Mouse (Mus musculus): ENCODE results near the gene Txndc12. TPM values are rescaled to one million over a fixed set of nuclear protein-coding genes. Genes with fewer than 3 reads are reported as not detected.

Txndc12 gene
- total RNA-seq (2014; fragmentation: Nextera tagmentation) (76.2 and 79.1 TPM in 2 replicates), total RNA-seq (2017) (54.4 and 56.6 TPM in 2 replicates), polyA plus RNA-seq (2012) (7.7 and 10.2 TPM in 2 replicates)

DNA sequence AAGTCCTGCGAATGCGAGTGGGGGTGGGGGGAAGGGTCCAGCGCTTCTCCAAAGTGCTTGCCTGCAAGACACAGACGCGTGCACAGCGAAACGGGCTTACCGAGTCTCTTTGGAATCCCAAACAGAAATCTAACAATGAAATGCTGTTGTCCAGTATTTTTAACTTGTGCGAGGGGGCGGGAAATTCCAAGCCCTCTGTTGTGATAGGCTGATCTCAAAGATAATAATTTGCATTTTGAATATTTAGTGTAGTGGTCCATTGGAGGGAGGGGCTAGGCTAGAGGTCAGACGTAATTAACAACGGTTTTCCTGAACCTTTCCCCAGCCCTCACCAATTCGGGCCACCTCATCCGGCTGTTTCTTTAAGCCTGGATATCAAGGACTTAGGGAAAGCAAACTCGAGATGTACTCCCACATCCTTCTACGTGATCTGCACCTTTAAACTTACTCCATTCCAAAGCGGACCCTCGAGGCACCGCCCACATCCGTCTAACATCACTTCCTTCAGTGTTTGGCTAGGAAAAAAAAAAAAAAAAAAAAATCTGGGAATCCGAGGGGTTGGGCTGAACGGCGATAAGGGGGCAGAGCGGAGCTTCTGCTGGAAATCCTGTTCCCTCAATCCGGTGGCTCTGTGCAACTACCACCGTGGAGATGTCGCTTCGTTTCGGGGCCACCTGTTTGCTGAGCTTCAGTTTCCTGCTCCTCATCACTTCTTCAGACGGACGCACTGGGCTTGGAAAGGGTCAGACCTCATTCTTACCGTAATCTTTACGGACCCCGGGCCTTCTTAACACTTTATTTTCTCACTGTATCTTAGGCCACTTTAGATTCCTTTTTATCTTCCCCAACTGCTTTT, at the start of gene Txndc12:
Gene Txndc12, plus strand, starts transcription at position 487 of the 856 bp plus-strand sequence.
- no peaks in the 10 kb centered on the region for H3K9me3 ChIP-seq (replicated peaks)
- peak within 1 kb of the TSS; percentile 82 for H3K4me3 ChIP-seq (ENCODE audit: low read depth, low read length)

GRCm38 (mm10) chr4:108789258-108789936, 45.0 kb upstream of the Txndc12 start:
- Histone ChIP-seq H3K4me3 (ENCODE audit: low read depth, low read length) (no peak overlapping the region), H3K9me3 (replicated peaks) (no peaks in the 10 kb centered on the region), H3K4me1 (ENCODE audit: insufficient read depth, low read depth, low read length) (no peaks in the 10 kb centered on the region), H3K27me3 (ENCODE audit: insufficient read depth, low read length) (peaks cover 16% of the 10 kb centered on the region), H3K36me3 (replicated peaks) (no peaks in the 10 kb centered on the region)
- ATAC-seq (ENCODE audit: extremely low read depth, insufficient number of reproducible peaks, low FRiP score, poor library complexity, severe bottlenecking), result no peak
- DNase-seq (ENCODE audit: low spot score), result no peak
- no peak for TF ChIP-seq GATA2 (IDR thresholded peaks at IDR 0.05; ENCODE audit: borderline replicate concordance, low read depth, low read length)
- no peak for TF ChIP-seq POLR2AphosphoS5 (IDR thresholded peaks at IDR 0.05; ENCODE audit: insufficient replicate concordance, low read depth, low read length)
- no peak for TF ChIP-seq TAL1 (conservative IDR thresholded peaks at IDR 0.05; ENCODE audit: low read depth, low read length)
- TF ChIP-seq GATA1 (IDR thresholded peaks at IDR 0.05; ENCODE audit: borderline replicate concordance, low read length), result no peak
- no peak for TF ChIP-seq CTCF (IDR thresholded peaks at IDR 0.05; ENCODE audit: low read depth, low read length)

More for the DNA sequence above, at the start of gene Txndc12:
- no peaks in the 10 kb centered on the region for H3K27me3 ChIP-seq (ENCODE audit: insufficient read depth, low read length)
- peaks cover 28% of the 10 kb centered on the region for H3K36me3 ChIP-seq (replicated peaks)
- ATAC-seq (ENCODE audit: extremely low read depth, insufficient number of reproducible peaks, low FRiP score, poor library complexity, severe bottlenecking) (peak; percentile 63), DNase-seq (ENCODE audit: low spot score) (peak; percentile 54)
- H3K4me1 ChIP-seq (ENCODE audit: insufficient read depth, low read depth, low read length), result peaks cover 29% of the 10 kb centered on the region
- TF ChIP-seq GATA1 (IDR thresholded peaks at IDR 0.05; ENCODE audit: borderline replicate concordance, low read length), result no peak
- TF ChIP-seq GATA2 (IDR thresholded peaks at IDR 0.05; ENCODE audit: borderline replicate concordance, low read depth, low read length), result no peak
- peak; percentile 48; the same call in 1 of the 2 replicates for TF ChIP-seq POLR2AphosphoS5 (IDR thresholded peaks at IDR 0.05; ENCODE audit: insufficient replicate concordance, low read depth, low read length)

GRCm38 (mm10) chr4:108790507-108790906, 43.9 kb upstream of the Txndc12 start:
- ATAC-seq (ENCODE audit: extremely low read depth, insufficient number of reproducible peaks, low FRiP score, poor library complexity, severe bottlenecking) (no peak), DNase-seq (ENCODE audit: low spot score) (no peak)
- Histone ChIP-seq H3K36me3 (replicated peaks) (no peaks in the 10 kb centered on the region), H3K4me1 (ENCODE audit: insufficient read depth, low read depth, low read length) (no peaks in the 10 kb centered on the region), H3K27me3 (ENCODE audit: insufficient read depth, low read length) (peaks cover 16% of the 10 kb centered on the region), H3K9me3 (replicated peaks) (no peaks in the 10 kb centered on the region), H3K4me3 (ENCODE audit: low read depth, low read length) (no peak overlapping the region)
- TF ChIP-seq GATA2 (IDR thresholded peaks at IDR 0.05; ENCODE audit: borderline replicate concordance, low read depth, low read length) (no peak), CTCF (IDR thresholded peaks at IDR 0.05; ENCODE audit: low read depth, low read length) (no peak), TAL1 (conservative IDR thresholded peaks at IDR 0.05; ENCODE audit: low read depth, low read length) (no peak), GATA1 (IDR thresholded peaks at IDR 0.05; ENCODE audit: borderline replicate concordance, low read length) (no peak), POLR2AphosphoS5 (IDR thresholded peaks at IDR 0.05; ENCODE audit: insufficient replicate concordance, low read depth, low read length) (no peak)

DNA sequence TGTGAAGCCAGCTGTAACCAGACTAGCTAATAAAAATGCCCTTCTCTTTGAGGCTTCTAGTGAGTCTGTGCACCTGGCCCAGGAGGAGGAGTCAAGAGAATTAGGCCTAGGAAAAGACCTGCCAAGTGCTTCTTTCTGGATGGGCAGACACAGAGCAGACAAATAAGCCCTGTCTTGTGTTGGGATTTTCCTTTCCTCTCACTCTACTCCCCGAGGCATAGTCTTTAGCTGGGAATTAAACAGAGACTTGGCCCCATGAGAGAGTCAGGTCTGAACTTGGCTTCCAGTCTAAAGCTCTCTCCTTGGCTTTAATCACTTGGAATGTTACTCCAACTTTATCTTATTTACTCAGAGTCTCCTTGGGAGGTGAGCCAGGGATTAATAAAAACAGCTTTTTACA, 40.5 kb upstream of the Txndc12 start:
- Histone ChIP-seq H3K36me3 (replicated peaks) (no peaks in the 10 kb centered on the region), H3K9me3 (replicated peaks) (no peaks in the 10 kb centered on the region), H3K27me3 (ENCODE audit: insufficient read depth, low read length) (peaks cover 19% of the 10 kb centered on the region), H3K4me1 (ENCODE audit: insufficient read depth, low read depth, low read length) (no peaks in the 10 kb centered on the region), H3K4me3 (ENCODE audit: low read depth, low read length) (no peak overlapping the region)
- TF ChIP-seq GATA2 (IDR thresholded peaks at IDR 0.05; ENCODE audit: borderline replicate concordance, low read depth, low read length) (no peak), CTCF (IDR thresholded peaks at IDR 0.05; ENCODE audit: low read depth, low read length) (no peak), TAL1 (conservative IDR thresholded peaks at IDR 0.05; ENCODE audit: low read depth, low read length) (no peak), POLR2AphosphoS5 (IDR thresholded peaks at IDR 0.05; ENCODE audit: insufficient replicate concordance, low read depth, low read length) (no peak), GATA1 (IDR thresholded peaks at IDR 0.05; ENCODE audit: borderline replicate concordance, low read length) (no peak)
- ATAC-seq (ENCODE audit: extremely low read depth, insufficient number of reproducible peaks, low FRiP score, poor library complexity, severe bottlenecking), result no peak
- no peak for DNase-seq (ENCODE audit: low spot score)

DNA sequence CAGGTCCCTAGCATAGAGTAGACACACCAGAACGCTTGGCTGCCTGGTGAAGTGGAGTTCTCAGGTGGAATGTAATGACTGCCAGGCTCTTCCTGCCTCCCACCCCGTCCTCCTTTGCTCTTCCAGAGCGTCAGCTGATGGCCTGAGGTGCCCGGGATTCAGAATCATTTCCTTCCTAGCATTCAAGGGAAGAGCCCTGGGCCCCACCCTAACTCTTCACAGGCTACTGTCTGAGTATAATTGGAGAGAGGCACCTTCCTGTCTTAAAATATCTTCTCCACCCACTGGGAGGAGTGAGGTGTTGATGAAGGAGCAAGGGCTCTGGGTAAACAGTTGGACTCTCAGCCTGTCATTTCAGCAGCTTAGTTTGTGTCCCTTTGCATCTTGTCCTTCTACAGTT, 37.7 kb upstream of the Txndc12 start:
- TF ChIP-seq TAL1 (conservative IDR thresholded peaks at IDR 0.05; ENCODE audit: low read depth, low read length), result no peak
- TF ChIP-seq POLR2AphosphoS5 (IDR thresholded peaks at IDR 0.05; ENCODE audit: insufficient replicate concordance, low read depth, low read length), result no peak
- no peak for TF ChIP-seq GATA2 (IDR thresholded peaks at IDR 0.05; ENCODE audit: borderline replicate concordance, low read depth, low read length)
- TF ChIP-seq GATA1 (IDR thresholded peaks at IDR 0.05; ENCODE audit: borderline replicate concordance, low read length), result no peak
- no peak for TF ChIP-seq CTCF (IDR thresholded peaks at IDR 0.05; ENCODE audit: low read depth, low read length)

More for the DNA sequence above, 37.7 kb upstream of the Txndc12 start:
- Histone ChIP-seq H3K27me3 (ENCODE audit: insufficient read depth, low read length) (peaks cover 27% of the 10 kb centered on the region), H3K4me3 (ENCODE audit: low read depth, low read length) (no peak overlapping the region), H3K9me3 (replicated peaks) (no peaks in the 10 kb centered on the region), H3K36me3 (replicated peaks) (no peaks in the 10 kb centered on the region), H3K4me1 (ENCODE audit: insufficient read depth, low read depth, low read length) (no peaks in the 10 kb centered on the region)
- ATAC-seq (ENCODE audit: extremely low read depth, insufficient number of reproducible peaks, low FRiP score, poor library complexity, severe bottlenecking), result no peak
- no peak for DNase-seq (ENCODE audit: low spot score)

Measured in G1E (cell line).